Mouse (Mus musculus): Measurements from ENCODE around the gene Tox2.

GRCm38 (mm10) chr2:163195834-163196145 lies 7.1 kb upstream of the Tox2 start:
- TF ChIP-seq GATA1 (IDR thresholded peaks at IDR 0.05; ENCODE audit: low read length) = no peak
- TF ChIP-seq TAL1 (IDR thresholded peaks at IDR 0.05; ENCODE audit: low read length) = no peak

Measured in erythroblast, embryonic 14.5 days (primary cell).